Mouse (Mus musculus) MEL (cell line): ENCODE data around the gene Npc2.

Source experiments
- CTCF ChIP-seq, 3 experiments: IDR thresholded peaks in 2 of 3; conservative IDR thresholded peaks in 1 of 3; 2 replicates each; pipeline ENCODE4 v1.5.1; 2011 to 2012; ENCODE audit warnings: low read length in 3 of 3, low read depth in 2 of 3, mild to moderate bottlenecking in 2 of 3, improper control_type of control experiment in 1 of 3, inconsistent platforms in 1 of 3, mixed read lengths in 1 of 3, moderate library complexity in 1 of 3; ENCODE audit not compliant: control insufficient read depth in 1 of 3, insufficient read depth in 1 of 3, poor library complexity in 1 of 3, severe bottlenecking in 1 of 3
- EP300 ChIP-seq, 2 experiments: IDR thresholded peaks; 2 replicates each; pipeline ENCODE4 v1.6.1; 2011; ENCODE audit warnings: improper control_type of control experiment in 2 of 2, low read length in 2 of 2, low read depth in 1 of 2, mild to moderate bottlenecking in 1 of 2
- ETS1 ChIP-seq: IDR thresholded peaks from 2 replicates; pipeline ENCODE4 v1.6.1; 2012; ENCODE audit warnings: low read depth, mild to moderate bottlenecking, inconsistent platforms, low read length, improper control_type of control experiment, moderate library complexity
- HCFC1 ChIP-seq: IDR thresholded peaks from 2 replicates; pipeline ENCODE4 v1.6.1; 2012; ENCODE audit warnings: low read depth, mild to moderate bottlenecking, inconsistent platforms, low read length, improper control_type of control experiment, moderate library complexity
- JUND ChIP-seq: IDR thresholded peaks from 2 replicates; pipeline ENCODE4 v1.6.1; 2011; ENCODE audit warnings: low read depth, mild to moderate bottlenecking, improper control_type of control experiment, low read length
- MXI1 ChIP-seq: IDR thresholded peaks from 2 replicates; pipeline ENCODE4 v1.6.1; 2011; ENCODE audit warnings: mild to moderate bottlenecking, low read depth, low read length, improper control_type of control experiment
- POLR2A ChIP-seq, 2 experiments: IDR thresholded peaks; 2 replicates each; pipeline ENCODE4 v1.6.1; 2011 to 2012; ENCODE audit warnings: low read length in 2 of 2, mild to moderate bottlenecking in 2 of 2, control low read depth in 1 of 2, improper control_type of control experiment in 1 of 2, low read depth in 1 of 2, moderate library complexity in 1 of 2; ENCODE audit not compliant: control insufficient read depth in 1 of 2, insufficient read depth in 1 of 2, poor library complexity in 1 of 2
- RCOR1 ChIP-seq: IDR thresholded peaks from 2 replicates; pipeline ENCODE4 v1.6.1; 2012; ENCODE audit warnings: low read depth, mild to moderate bottlenecking, inconsistent platforms, low read length, improper control_type of control experiment
- ZC3H11A ChIP-seq: IDR thresholded peaks from 2 replicates; pipeline ENCODE4 v1.6.1; 2012; ENCODE audit warnings: low read depth, mild to moderate bottlenecking, inconsistent platforms, low read length, improper control_type of control experiment
- ZNF384 ChIP-seq: IDR thresholded peaks from 2 replicates; pipeline ENCODE4 v1.6.1; 2012; ENCODE audit warnings: low read depth, mild to moderate bottlenecking, inconsistent platforms, low read length, improper control_type of control experiment

- TF ChIP-seq ZC3H11A = no peak
- no peak for TF ChIP-seq POLR2A (IDR thresholded peaks at IDR 0.05; ENCODE audit: control insufficient read depth in 1 of 2, insufficient read depth in 1 of 2, low read depth in 1 of 2, low read length in 2 of 2, poor library complexity in 1 of 2)
- no peak for TF ChIP-seq HCFC1
- TF ChIP-seq EP300 (IDR thresholded peaks at IDR 0.05; ENCODE audit: low read depth in 1 of 2, low read length in 2 of 2) = no peak
- TF ChIP-seq CTCF (IDR thresholded peaks at IDR 0.05 in 2 of 3, conservative IDR thresholded peaks at IDR 0.05 in 1 of 3; ENCODE audit: control insufficient read depth in 1 of 3, insufficient read depth in 1 of 3, low read depth in 2 of 3, low read length in 3 of 3, poor library complexity in 1 of 3, severe bottlenecking in 1 of 3) = no peak
- no peak for TF ChIP-seq ZNF384
- TF ChIP-seq JUND = no peak
- no peak for TF ChIP-seq MXI1
- no peak for TF ChIP-seq RCOR1
- no peak for TF ChIP-seq ETS1
Observed at GRCm38 (mm10) chr12:84763577-84764218, 9.3 kb downstream of the Npc2 start.
